Mouse (Mus musculus) right cerebral cortex, adult 18-20 months (tissue): ENCODE measurements at regions not wholly inside any gene's neighbourhood (a gene's known extent, or its start where the extent isn't known, plus 50 kb on each side); places are given as distances from the start of the nearest gene placed in this dataset.
"Not testable (repeated sequence)": the region's sequence is repeated elsewhere in the genome, so short reads cannot be mapped to it uniquely, and the experiment has no call there.

Experiments
- DNase-seq: peaks from one replicate; pipeline ENCODE4 v3.0.0; 2022; ENCODE audit warnings: mixed read lengths

DNA sequence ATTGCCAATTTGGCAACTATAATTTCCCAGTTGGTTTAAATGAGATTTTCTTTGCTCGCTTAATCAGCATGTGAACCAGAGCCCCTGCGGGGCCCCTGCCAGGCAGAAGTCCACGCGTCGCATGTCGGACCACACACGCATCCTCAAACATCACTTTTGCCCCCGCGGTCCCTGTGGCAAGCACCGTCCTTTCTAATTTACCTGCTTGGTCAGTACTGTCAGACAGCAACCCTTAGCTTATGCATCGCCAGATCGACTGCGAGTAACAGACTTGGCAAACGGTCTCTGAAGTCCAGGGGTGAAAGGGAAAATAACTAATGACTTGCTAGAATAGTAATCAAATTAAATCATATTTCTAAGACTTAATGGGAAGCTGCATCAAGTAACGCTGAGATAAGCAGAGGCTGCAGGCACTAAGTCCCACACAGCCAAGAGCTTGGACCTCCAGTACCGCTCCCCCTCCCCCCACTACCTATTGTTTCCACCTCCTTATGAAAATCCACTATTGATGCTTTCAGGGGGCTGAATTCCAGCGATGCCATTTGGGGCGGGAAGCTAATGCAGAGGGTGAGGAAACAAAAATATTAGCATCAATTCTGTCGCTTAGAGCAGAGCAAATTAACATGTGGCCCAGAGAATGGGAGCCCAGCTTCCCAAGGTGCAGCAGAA, 142.0 kb upstream of the Cntnap4 start:
- DNase-seq = no peak

DNA sequence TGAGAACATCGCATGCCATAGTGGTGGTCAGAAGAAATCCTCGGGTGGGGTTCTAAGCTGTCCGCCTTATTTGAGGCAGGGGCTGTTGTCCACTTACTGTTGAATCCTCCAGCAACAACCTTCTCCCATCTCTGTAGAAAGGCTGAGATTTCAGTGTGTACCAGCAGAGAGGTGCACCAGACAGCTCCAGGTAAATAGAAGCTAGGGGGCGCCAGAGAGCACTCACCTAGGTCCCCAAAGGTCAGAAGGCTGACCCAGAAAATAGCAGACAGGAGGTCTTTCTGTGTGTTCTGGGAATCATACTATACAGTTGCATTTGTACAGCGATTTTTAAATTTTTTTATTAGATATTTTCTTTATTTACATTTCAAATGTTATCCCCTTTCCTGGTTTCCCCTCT, 157.9 kb upstream of the Cntnap4 start:
- no peak for DNase-seq

DNA sequence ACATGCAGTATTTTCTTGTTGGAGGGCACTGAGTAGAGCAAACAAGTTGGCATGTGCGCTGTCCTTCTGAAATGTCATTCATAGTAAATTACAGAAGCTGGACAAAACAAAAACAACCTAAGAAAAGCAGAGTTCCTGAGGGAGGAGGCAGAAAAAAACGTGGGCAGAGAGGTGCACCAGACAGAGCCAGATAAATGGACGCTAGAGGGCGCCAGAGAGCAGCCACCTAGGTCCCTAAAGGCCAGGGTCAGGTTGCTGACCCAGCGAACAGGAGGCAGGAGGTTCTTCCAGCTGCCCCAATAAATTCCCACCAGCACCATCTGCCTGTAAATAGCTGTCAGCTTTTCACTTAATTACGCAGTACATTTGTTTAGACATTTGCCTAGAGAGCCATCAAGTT, 158.6 kb upstream of the Cntnap4 start:
- DNase-seq = peak; percentile 1

DNA sequence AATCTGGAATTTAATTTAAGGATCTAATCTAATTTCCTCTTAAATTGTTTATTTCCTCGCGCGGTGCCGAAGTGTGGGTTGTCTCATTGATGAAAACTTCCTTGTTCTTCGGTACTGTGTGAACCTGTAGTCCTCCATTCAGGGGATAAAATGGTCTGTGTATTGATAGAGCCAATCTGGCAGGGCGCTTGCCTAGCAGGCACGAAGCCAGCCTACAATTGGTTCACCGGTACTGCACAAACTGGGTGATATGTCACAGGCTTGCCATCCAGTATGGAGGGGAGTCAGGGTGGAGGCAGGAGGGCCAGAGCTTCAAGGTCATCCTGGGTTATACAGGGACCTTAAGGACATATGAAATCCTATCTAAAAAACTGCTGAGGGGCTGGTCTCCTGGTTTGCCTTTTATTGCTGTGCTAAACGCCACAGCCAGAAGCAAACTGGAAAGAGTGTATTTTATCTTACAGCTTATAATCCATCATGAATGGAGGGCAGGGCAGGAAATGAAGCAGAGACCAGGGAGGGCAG, 161.6 kb upstream of the Cntnap4 start:
- DNase-seq = no peak

DNA sequence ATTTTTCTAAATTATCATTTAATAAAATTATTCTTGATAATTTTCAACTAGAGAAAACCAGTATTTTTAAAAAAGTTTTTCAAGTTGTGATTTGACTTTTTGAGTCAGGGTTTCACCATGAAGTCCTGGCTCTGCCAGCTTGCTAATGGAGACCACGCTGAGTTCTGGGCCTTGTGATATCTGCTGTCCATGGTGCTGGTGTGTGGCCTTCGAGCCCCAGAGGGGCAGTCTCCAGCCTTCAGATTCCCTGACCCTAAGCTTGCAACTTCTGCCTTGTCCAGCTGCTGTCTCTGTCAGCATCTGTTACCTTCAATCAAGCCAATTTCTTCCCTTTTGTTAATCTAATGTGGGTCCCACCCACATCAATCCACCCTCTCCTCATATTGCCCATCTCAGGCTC, 165.8 kb upstream of the Cntnap4 start:
- DNase-seq = no peak

DNA sequence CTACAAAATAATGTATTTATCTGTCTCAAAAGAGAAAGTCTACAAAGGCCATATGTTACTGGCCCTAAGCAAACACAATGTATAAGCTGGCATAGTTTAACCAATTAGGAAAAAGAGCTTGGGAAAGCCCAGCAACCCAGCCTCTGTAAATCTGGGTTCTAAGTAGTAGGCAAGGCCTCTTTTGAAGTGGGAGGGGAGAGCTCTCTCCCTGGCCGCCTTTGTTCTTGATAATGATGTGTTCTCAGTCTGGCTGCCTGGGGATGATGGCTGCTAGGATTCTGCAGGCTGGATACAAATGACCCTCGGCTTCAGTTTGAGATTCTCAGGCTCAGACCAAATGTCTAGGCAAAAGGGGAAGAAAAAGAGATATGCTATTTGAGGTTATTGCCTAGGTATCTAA, 172.4 kb upstream of the Cntnap4 start:
- no peak for DNase-seq

DNA sequence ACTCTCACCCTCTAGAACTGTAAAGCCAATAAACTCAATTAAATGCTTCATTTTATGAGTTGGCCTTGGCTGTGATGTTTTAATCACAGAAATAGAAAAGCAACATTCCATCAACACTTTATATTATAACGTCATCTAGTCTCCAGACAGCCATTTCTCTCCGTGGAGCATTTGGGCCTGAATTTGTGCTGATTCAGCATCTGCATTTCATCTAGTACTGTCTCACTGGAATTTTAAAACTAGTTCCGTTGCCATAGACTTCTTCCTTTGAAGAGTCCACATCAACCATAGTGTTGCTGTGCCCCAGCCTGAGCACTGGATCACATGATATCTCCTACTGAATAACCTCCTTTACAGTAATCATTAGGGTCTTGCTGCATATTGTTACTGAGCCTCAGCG, 179.7 kb upstream of the Cntnap4 start:
- DNase-seq = no peak

DNA sequence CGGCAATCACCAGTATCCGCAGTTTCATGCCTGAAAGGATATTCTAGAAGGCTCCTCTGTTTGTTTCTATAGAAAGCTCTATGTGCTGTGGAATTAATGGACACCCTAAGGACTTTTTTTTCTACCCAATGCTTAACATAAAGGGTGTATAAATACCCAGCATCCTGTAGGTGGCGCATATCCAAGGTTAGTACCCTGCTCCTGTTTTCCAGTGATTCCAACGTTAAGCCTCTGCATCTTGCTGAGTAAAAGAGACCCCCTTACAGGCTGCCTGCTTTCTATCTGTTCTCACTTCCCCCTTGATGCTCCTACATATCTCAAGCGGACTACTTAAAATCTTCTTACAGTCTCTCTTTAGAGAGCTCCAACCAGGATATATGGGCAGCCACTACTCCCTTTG, 221.5 kb upstream of the Cntnap4 start:
- peak; percentile 34 for DNase-seq

DNA sequence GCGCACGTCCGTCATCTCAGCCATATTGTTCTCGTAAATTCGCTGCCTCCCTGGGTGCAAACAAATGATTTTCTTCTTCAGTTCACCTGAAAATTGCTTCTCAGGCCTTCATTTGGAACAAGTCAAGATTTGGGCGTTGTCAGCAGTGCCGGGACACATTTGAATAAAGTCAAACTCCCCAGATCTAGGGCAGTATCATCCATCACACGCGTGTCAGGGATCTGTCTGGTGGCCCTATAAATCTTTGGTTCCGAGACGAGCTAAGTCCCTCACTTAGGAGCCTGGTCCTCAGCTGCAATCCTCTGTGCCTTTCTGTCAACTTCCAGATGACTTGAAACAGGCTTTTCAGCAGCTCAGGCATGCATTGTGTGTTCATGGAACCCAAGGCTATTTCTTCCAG, 236.7 kb upstream of the Cntnap4 start:
- peak; percentile 9 for DNase-seq

DNA sequence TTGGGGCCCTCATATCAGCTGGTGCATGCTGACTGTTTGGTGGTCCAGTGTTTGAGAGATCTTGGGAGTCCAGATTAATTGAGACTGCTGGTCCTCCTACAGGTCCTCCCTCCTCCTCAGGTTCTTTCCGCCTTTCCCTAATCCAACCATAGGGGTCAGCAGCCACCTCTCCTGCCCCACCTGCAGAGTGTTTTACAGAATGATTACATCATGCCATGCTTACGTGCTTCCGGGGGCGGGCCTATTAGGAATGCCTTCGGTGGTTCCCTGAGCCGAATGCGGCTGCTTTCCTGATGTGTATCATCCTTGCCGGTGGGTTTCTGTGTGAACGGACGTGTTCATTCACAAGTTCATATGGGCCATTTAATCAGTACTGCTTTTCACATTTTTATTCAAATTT, 237.8 kb upstream of the Cntnap4 start:
- no peak for DNase-seq

DNA sequence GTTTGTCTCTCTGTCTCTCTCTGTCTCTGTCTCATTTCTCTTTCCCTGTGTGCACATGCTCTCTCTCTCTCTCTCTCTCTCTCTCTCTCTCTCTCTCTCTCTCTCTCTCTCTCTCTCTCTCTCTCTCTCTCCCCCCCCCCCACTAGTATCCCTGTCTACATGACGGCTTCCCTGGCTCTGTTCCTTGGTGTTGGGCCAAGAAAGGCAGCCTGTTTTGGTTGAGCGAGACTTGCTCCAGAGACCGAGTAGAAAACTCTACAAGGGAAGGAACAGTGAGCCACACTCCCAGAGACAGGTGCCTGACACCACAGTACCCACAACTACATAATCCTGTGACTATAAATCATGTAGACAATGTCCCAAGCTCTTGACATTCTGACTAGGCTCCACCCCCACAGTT, 260.0 kb upstream of the Cntnap4 start:
- DNase-seq = no peak

DNA sequence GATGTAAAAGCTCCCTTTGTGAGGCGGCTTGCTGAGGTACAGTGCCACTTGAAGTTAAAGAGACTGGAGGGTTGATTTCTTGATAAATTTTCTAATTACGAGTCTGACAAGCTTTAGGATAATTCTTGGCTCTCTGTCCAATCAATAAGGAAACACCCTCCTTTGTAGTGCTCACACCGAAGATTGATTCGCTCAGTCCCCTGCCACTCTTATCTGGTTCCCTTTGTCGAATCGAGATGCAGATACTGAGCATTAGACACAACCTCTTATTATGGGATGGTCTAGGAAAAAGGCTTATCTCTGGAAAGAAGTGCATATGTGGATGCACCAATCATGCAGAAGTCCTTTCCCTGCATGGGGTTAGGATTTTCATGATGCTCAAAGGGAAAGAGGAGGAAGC, 261.5 kb upstream of the Cntnap4 start:
- no peak for DNase-seq

DNA sequence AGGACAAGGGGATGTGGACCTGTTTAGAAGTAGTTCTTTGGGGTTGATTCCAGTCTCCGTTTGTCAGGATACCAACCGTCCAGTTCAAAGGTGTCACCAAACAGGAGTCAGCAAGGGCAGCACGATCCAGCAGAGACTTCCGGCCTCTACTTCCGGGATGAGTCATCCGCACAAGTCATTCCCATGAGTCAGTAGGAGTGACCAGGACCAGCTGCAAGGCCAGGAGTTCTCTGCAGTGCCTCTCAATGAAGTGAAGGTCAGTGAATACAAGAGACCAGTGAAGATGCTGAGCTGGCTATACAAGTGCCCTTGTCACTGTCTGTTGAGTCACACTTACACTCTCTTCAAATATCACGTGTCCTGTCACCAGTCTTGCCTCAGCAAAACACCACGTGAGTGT, 272.8 kb upstream of the Cntnap4 start:
- DNase-seq = no peak

DNA sequence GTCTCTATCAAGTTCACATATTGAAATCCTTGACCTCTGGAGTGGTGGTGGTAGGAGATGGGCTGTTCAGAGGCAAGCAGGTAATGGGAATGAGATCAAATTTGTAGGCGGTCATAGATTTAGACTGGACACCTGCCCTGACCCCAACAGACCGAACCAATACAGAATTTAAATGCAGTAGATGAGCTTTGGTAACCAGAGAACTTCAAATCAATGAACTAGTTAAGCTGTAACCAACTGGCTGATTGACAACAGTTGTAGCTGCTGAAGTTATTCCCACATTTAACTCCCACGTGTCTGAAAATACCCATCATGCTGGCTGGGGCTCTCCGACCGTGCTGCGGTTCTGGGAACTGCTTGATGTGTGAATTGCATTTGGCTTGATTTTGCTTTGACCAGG, 268.5 kb upstream of the Gm6793 start:
- no peak for DNase-seq

DNA sequence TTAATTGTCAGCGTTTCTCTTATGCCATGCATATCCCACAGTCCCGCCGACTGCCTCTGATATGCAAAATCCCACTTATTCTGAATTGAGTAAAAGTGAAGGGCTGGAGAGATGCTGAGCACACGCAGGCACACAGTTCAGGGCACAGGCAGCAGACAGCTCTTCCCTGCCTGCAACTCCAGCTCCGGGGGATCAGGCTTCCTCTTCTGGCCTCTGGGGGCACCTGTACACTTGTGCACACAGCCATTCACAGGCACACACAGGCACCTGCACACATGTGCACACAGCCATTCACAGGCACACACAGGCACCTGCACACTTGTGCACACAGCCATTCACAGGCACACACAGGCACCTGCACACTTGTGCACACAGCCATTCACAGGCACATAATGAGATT, 254.8 kb upstream of the Gm6793 start:
- DNase-seq = no peak

DNA sequence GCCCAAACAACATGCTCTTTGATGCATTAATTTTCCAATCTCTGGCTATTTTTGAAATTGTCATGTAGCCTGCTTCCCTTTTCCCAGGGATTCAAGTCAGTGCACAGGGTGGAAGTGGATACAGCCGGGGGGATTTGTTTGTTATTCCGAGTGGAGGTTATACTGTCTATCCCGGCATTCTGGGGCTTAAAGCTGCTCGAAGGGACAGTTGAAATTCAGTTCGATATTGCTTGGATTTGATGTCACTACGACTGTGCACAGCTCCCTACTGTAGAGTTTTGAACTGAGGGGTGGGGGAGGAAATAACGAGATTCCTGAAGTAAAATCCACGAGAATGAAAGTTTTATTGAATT, 254.4 kb upstream of the Gm6793 start:
- no peak for DNase-seq

DNA sequence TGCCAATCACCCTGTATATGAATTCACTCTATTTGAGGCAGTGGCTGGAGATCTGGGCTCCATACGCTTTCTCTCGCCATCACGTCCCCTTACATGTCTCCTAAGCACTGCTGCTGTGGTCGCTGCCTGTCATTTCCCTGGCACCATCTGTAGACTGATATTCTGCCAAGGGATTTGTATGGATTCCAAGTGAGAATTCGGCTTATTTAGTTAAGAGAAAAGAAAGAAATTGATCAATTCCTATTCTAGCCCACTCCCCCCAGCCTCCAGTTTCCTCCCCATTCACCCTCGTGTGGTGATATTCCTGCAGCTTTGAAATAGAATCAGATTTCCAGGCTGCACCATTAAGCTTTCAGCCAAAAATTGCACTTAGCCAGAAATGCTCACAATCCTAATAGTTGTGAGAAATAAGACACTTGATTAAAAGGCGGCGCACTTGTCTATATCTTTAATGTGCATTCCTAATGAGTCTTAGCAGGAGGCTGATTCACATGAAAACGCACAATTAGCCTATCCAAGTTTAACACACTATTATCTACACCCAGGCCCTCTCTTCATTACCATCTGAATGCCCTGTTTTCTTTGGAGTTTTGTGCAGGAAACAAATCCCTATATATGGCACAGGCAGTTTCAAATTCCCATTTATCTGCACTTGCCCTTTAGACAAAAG, 253.8 kb upstream of the Gm6793 start:
- DNase-seq = peak; percentile 11

DNA sequence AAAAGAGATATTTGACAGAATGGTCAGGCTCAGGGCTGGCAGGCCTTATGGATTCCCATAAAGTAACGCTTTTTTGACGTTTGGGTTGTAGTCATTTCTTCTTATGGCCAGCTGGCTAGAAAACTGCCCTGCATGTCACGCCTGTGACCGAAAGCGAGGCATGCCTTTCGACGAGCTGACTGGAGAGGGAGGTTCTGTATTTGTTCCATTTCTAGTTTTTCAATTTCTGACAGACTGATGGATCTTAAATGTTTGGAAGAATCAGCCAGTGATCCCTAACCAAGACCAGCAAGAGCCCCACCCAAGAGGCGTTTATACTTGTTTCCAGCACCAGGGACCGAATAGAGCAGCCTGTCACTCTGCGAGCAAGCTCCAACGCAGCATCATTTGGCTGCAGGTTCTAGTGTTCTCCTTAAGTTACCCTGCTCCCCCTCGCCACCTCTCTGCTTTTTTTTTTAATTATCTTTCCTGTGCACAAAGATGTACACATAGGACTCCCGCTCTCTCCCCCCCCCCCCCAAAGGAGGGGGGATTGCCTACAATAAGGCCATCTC, 243.2 kb upstream of the Gm6793 start:
- DNase-seq = no peak

DNA sequence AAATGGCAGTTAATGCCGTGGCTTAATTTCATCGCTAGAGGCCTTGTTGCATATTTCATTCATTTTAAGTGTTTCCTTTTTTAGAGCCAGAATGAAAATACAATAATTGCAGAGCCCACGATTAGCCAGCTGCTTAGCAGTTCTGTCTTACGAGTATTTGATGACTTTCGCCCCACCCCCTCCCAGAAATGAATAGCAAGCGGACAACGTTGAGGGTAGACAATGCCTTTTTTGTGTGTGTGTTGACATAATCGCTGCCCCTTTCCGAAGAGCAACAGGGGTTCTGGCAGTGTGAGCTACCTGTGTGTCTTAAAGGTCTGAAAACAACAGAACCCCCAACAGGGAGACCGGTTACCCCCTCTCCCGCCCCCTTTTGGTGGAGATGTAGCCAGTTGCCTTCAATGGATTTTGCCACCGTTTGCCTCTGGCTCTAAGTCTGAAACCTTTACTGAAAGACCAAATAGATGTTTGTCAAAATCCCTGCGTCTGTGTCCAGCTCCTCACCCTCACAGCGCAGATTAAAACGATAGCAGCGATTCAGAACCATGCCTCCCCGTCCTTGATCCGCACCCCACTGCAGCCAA, 242.6 kb upstream of the Gm6793 start:
- no peak for DNase-seq

DNA sequence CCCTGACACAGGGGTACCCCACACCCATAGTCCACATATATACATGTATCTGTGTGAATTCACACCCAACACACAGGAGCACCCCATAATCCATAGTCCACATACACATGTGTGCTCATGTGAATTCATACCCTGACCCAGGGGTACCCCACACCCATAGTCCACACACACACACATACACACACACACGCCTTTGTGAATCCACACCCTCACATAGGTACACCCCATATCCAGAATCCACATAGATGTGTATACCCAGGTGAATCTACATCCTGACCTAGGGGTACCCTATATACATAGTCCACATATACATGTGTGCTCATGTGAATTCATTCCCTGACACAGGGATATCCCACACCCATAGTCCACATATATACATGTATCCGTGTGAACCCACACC, 231.8 kb upstream of the Gm6793 start:
- not testable (repeated sequence) for DNase-seq

DNA sequence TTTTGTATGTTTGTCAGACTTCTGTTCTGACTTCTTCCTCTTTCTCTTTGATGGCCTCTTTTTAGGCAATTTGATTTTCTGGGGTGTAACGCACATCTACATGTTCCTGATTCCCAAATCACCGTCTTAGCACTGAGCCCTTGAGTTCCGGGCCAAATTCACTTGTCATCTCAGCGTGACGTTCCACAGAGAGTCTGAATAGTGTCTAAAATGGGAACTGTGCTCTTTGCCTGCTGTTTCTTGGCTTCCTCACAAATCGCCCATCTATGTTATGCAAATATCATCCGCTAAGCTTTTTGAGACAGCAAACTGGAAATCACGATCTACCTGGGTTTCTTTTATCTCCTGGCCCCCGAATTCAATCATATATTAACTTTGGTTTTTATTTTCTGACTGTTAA, 223.8 kb upstream of the Gm6793 start:
- DNase-seq = peak; percentile 20

DNA sequence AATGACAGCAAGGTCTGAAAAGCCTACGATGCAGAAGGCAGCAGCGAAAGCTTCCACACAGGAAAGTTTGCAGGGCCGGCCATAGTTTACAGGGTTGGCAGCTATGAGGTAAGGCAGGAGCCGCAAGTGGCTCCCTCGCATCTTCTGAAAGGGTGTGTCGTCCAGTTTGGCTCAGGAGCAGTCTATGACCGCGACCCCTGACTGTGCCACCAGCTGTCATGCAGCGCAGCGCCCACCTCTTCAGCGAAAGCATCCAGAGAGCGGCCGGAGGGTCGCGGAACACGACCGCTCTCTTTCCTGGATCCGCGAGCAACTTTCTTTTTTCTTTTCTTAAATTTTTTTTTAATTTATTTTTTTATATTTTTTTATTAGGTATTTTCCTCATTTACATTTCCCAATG, 221.9 kb upstream of the Gm6793 start:
- DNase-seq = not testable (repeated sequence)

DNA sequence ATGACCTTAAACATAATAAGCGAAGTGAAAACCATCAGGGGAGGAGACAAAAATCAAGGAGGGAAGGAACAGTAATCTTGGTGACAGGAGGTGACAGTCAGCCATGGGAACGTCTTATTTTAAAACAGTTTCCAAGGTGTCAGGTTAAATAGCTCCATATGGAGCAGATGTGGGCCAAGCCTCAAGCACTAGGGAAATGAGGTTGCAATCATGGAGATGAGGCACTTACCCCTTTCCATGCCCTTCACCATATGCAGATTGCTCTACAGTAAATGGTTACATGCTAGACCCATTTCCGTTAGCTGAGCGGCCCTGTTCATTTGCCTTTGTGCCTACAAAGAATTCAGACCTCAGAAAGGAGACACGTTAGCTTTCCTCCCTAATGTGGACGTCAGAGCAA, 204.8 kb upstream of the Gm6793 start:
- DNase-seq = no peak

DNA sequence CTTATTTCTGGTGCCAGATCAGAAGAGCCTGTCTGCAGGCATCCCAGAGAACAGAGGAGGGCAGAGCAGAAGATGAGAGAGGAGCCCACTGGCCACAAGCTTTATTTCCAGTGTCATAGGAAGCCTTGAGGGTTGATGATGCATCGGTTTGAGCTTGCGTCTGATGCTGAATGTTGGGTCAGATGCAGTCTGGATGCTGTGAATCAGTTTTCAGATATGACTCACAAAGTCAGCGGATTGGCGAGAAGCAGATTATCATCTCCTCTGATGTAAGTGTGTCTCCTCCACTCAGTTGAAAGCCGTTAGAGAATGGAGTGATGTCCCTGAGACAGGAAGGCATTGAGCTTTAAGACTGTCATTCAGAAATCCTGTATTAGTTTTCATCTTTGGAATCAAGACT, 197.3 kb upstream of the Gm6793 start:
- DNase-seq = peak; percentile 29
